Mouse (Mus musculus) testis, adult 2 months (tissue): ENCODE results near the gene Zfp367. TPM values are rescaled to one million over a fixed set of nuclear protein-coding genes. Genes with fewer than 3 reads are reported as not detected.
A peak's percentile ranks its signal among the peaks of the same experiment; 100 is the strongest.

ENCODE experiments used
- H3K27ac ChIP-seq: fragments of 200-500 bp; 2 replicates; pipeline ENCODE4 v1.5.1; 2012; ENCODE audit warnings: low read depth, low read length; ENCODE audit not compliant: control insufficient read depth, insufficient read depth
- H3K27me3 ChIP-seq: fragments of 200-500 bp; 2 replicates; pipeline ENCODE4 v1.6.1; 2012; ENCODE audit warnings: mild to moderate bottlenecking, low read length, moderate library complexity; ENCODE audit not compliant: control insufficient read depth, insufficient read depth
- H3K36me3 ChIP-seq: fragments of 200-500 bp; 2 replicates; pipeline ENCODE4 v1.6.1; 2012; ENCODE audit warnings: mild to moderate bottlenecking, low read length; ENCODE audit not compliant: control insufficient read depth, insufficient read depth
- H3K4me1 ChIP-seq: fragments of 200-500 bp; 2 replicates; pipeline ENCODE4 v1.6.1; 2012; ENCODE audit warnings: low read length; ENCODE audit not compliant: control insufficient read depth, insufficient read depth
- H3K4me3 ChIP-seq: fragments of 200-500 bp; 2 replicates; pipeline ENCODE4 v1.5.1; 2012; ENCODE audit warnings: low read depth, mild to moderate bottlenecking, low read length, moderate library complexity, mixed read lengths; ENCODE audit not compliant: control insufficient read depth
- CTCF ChIP-seq: fragments of 200-500 bp; IDR thresholded peaks from 2 replicates; pipeline ENCODE4 v1.5.1; 2012; ENCODE audit warnings: low read depth, mild to moderate bottlenecking, inconsistent platforms, low read length, moderate library complexity; ENCODE audit not compliant: control insufficient read depth, insufficient read depth, insufficient replicate concordance
- POLR2A ChIP-seq: fragments of 200-500 bp; IDR thresholded peaks from 2 replicates; pipeline ENCODE4 v1.6.1; 2012; ENCODE audit warnings: low read depth, mild to moderate bottlenecking, inconsistent platforms, low read length, moderate library complexity; ENCODE audit not compliant: control insufficient read depth
- polyA plus RNA-seq: library from polyadenylated mRNA; depleted of rRNA; stranded (reverse); fragments of >200 nt; gene quantifications from 2 replicates; pipeline ENCODE4 v1.2.3, GENCODE M21; 2012; rRNA removed

Zfp367 gene
- polyA plus RNA-seq, result 27.3 and 29.3 TPM in 2 replicates

DNA sequence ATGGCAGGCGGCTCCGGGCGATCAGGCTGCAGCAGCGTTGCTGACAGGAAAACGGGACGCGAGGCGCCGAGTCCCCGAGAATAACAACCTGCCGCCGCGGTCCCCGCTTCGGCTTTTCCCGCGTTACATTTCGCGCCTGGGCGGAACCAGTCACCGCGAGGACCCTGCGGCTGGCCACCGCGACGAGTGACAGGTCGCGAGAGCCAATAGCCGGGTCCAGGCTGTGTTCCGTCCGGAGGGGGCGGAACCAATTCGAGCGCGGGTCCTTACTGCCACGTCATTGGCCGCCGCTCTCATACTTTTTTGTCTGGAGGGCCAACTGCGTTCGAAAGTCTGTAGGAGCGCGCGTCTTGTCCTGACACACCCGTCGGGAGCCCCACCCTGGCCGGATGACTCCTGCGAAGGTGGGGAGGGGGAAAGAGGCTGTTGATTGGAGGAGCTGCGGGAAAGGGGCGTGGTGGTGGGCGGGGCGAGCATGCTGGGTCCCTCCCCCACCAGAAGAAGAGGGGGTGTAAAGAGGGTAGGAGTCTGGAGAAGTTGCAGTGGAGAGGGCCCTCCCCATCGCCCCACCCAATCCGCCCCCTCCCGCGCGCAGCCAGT, at the start of gene Zfp367:
Gene Zfp367, minus strand, starts transcription at position 120 of the 600 bp plus-strand sequence.
- H3K27ac ChIP-seq, result peak within 1 kb of the TSS; percentile 96
- H3K4me3 ChIP-seq, result peak within 1 kb of the TSS; percentile 99
- H3K36me3 ChIP-seq, result no peaks in the 10 kb centered on the region
- no peak for TF ChIP-seq CTCF
- TF ChIP-seq POLR2A, result no peak
- no peaks in the 10 kb centered on the region for H3K27me3 ChIP-seq
- peaks cover 4% of the 10 kb centered on the region for H3K4me1 ChIP-seq

DNA sequence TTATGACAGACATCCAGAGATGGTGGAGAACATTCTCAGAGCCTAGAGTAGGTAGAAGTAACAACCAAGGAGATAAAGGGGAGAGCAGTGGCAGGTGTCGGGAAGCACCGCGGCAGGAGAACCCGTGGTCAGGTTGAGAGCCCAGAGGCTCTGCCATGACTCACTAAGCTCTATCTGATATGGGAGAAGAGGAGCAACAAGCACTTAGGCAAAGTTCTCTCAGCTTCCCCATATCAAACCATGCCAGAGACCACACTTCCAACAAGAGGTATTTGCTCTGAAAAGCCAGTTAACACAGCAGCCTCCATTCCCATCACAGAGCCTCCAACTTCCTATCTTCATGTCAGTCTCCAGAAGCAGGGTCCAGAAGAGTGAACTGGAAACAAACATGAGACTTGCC, 47.9 kb upstream of the Zfp367 start:
- TF ChIP-seq POLR2A (no peak), CTCF (no peak)

GRCm38 (mm10) chr13:64198310-64198709, 45.3 kb upstream of the Zfp367 start:
- no peak overlapping the region for H3K4me3 ChIP-seq
- TF ChIP-seq POLR2A (no peak), CTCF (no peak)
- H3K4me1 ChIP-seq, result no peaks in the 10 kb centered on the region
- no peaks in the 10 kb centered on the region for H3K27me3 ChIP-seq
- no peaks in the 10 kb centered on the region for H3K36me3 ChIP-seq
- no peak overlapping the region for H3K27ac ChIP-seq

More for the DNA sequence above, 47.9 kb upstream of the Zfp367 start:
- H3K36me3 ChIP-seq, result no peaks in the 10 kb centered on the region
- H3K4me1 ChIP-seq, result no peaks in the 10 kb centered on the region
- H3K27ac ChIP-seq, result no peak overlapping the region
- H3K27me3 ChIP-seq, result no peaks in the 10 kb centered on the region
- no peak overlapping the region for H3K4me3 ChIP-seq

DNA sequence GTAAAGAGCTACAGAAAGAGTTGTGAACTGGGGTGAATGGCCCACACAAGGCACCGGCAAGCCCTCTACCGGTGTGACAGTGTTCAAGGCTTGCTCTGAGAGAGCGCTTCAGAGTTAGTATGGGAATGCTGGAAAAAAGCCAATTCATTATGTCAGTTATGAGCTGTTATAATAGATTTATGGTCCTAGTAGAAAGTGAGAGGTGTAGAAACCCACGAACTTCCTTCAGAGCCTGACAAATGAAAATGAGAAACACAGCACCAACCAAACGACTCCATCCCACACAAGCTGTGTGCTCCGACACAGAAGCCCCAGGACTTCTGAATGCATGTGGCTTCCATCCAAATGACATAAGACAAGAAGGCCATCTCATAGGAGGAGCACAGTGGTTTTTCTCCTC, 44.9 kb upstream of the Zfp367 start:
- Histone ChIP-seq H3K27me3 (no peaks in the 10 kb centered on the region), H3K4me3 (no peak overlapping the region), H3K27ac (no peak overlapping the region), H3K36me3 (no peaks in the 10 kb centered on the region), H3K4me1 (no peaks in the 10 kb centered on the region)
- no peak for TF ChIP-seq CTCF
- no peak for TF ChIP-seq POLR2A

DNA sequence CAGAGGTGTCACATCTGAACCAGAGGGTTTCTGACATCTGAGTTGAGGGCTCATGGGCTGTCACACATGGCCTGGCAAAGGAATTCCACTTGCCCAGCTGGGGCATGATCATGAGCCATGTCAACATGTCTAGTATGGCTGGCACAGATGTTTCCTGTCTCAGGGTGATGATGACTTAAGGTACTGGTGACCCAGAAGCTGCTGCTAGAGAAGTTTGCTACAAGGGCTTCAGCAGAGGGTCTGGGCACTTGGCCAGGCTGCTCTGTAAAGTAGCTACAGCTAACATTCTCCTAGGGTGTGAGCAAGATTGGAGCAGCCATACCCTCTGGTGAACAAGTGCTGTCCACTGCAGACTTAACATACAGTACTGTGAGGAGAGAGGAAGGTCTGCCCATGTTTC, 34.1 kb upstream of the Zfp367 start:
- H3K27ac ChIP-seq, result no peak overlapping the region
- TF ChIP-seq POLR2A, result no peak
- no peaks in the 10 kb centered on the region for H3K27me3 ChIP-seq
- no peak overlapping the region for H3K4me3 ChIP-seq
- no peaks in the 10 kb centered on the region for H3K4me1 ChIP-seq
- H3K36me3 ChIP-seq, result no peaks in the 10 kb centered on the region

DNA sequence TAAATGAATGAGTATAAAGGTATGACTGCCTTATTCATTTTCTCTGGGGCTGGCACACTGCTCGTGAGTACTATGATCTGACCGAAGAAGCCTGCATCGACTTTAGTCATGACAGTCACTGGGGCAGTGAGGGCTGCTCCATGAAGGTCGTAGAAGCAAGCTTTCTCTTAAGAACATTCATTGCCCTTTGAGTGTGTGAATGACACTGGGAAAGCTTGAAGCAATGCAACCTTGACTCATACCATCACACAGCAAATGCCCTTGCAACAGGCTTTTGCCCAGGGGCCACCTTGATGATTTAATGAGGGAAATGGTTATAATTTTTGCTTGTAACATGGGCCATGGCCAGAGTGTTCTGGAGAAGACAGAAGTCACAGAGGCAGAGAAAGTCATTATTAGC, 33.5 kb upstream of the Zfp367 start:
- TF ChIP-seq POLR2A (no peak), CTCF (no peak)
- no peak overlapping the region for H3K27ac ChIP-seq
- H3K36me3 ChIP-seq, result no peaks in the 10 kb centered on the region
- H3K4me1 ChIP-seq, result no peaks in the 10 kb centered on the region
- H3K27me3 ChIP-seq, result no peaks in the 10 kb centered on the region
- H3K4me3 ChIP-seq, result no peak overlapping the region

- Histone ChIP-seq H3K4me3 (no peak overlapping the region), H3K27ac (no peak overlapping the region), H3K4me1 (no peaks in the 10 kb centered on the region), H3K36me3 (no peaks in the 10 kb centered on the region), H3K27me3 (no peaks in the 10 kb centered on the region)
- TF ChIP-seq CTCF (no peak), POLR2A (no peak)
Measured at GRCm38 (mm10) chr13:64185586-64185985, 32.6 kb upstream of the Zfp367 start.

DNA sequence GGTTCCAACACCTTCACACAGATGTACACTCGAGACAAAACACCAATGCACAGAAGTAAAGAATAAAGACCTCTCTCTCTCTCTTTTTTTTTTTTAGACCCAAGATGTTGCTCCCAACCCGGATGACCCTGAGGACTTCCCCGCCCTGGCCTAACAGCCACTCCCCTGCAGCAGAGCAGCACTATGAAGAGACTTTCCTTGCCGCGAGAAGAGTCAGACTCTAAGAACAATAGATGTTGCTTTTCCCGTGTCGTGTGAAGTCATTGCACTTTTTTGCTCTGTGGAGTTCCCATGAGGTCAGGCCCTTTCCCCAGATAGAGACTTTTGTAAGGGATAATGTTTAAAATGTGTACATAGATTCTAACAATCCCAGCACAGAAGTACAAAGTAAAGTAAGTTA, 32.2 kb upstream of the Zfp367 start:
- Histone ChIP-seq H3K27me3 (no peaks in the 10 kb centered on the region), H3K4me1 (no peaks in the 10 kb centered on the region), H3K27ac (no peak overlapping the region), H3K4me3 (no peak overlapping the region), H3K36me3 (no peaks in the 10 kb centered on the region)
- TF ChIP-seq POLR2A (no peak), CTCF (no peak)
